Mouse (Mus musculus) cerebral cortex, adult 2 months (tissue): ENCODE measurements around the gene Gm21788.

ENCODE experiments used
- WGBS: fragments of 180-500 bp; shearing (Covaris S2); methylation state at CpG from one replicate; pipeline ENCODE4 v1.1.7; 2018; 5-methylcytosine and 5-hydroxymethylcytosine counted together

Gene Gm21788

GRCm38 (mm10) chrY:7404710-7405109, at the start of gene Gm21788:
Gm21788 (plus strand) TSS chrY:7405010.
- WGBS, result no CpG with 5 or more reads among the region's 3 CpGs
